8 mouse cellular contexts compared by ENCODE assay signal in the genomic region with DNA sequence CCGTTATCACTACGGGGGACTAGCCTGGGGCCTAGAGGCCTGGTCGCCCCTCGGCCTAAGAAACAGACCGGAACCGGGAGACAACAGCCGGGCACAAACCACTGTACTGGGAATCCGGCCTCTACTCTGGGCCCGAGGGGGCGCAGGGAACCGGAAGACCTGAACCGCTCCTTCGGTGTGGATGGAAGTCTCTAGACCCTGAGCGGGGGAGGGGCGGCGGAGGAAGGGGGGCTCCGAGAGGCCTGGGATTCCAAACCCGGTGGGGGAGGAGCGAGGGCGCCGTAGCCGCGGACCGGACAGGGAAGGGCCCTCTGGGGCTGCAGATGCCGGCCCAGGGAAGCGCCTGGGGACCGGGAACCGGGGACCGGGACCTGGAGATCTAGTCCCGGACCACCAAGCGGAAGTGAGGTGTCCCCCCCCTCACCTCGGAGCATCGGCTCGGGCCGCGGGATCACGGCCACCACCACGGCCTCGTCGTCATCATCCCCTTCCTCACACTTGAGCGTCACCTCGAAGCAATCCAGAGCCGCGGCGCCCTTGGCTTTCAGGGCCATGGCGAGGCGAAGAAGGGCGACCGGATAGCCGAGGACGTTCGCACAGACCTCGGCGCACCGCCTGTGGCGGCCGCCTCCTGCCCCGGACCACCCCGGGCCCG. TPM values are rescaled to one million over a fixed set of nuclear protein-coding genes. Genes with fewer than 3 reads are reported as not detected.
DNase-seq lines count a peak whose midpoint lies in the region; ATAC-seq and TF ChIP-seq lines count a peak whose summit lies in the region.

No protein-coding gene starts in this region.

- H3K9me3 ChIP-seq in G1E (replicated peaks): no peaks in the 10 kb centered on the region
- no peaks in the 10 kb centered on the region for H3K9me3 ChIP-seq in forebrain, embryonic 16.5 days (ENCODE audit: control insufficient read depth, low read length)
- H3K9me3 ChIP-seq in lung, embryonic 16.5 days (ENCODE audit: control insufficient read depth, low read length): no peaks in the 10 kb centered on the region

- peaks cover 37% of the 10 kb centered on the region for H3K4me1 ChIP-seq in G1E (ENCODE audit: insufficient read depth, low read depth, low read length)
- peaks cover 33% of the 10 kb centered on the region for H3K4me1 ChIP-seq in forebrain, embryonic 16.5 days (replicated peaks; ENCODE audit: control insufficient read depth, insufficient read depth, low read length)
- H3K4me1 ChIP-seq in lung, embryonic 16.5 days (replicated peaks; ENCODE audit: control insufficient read depth, insufficient read depth, low read length): peaks cover 18% of the 10 kb centered on the region

- peak overlapping the region; percentile 64 for H3K4me2 ChIP-seq in forebrain, embryonic 16.5 days (ENCODE audit: low read length)
- H3K4me2 ChIP-seq in lung, embryonic 16.5 days (ENCODE audit: low read depth, low read length): peak overlapping the region; percentile 89

- peaks cover 17% of the 10 kb centered on the region for H3K36me3 ChIP-seq in G1E (replicated peaks)
- H3K36me3 ChIP-seq in forebrain, embryonic 16.5 days (ENCODE audit: control insufficient read depth, insufficient read depth): no peaks in the 10 kb centered on the region
- H3K36me3 ChIP-seq in lung, embryonic 16.5 days (ENCODE audit: control insufficient read depth, insufficient read depth, low read length): peaks cover 3% of the 10 kb centered on the region; the same call in 1 of the 2 replicates

- peak; percentile 42 for DNase-seq in G1E (ENCODE audit: low spot score)
- peak; percentile 57 to 61 for DNase-seq in cerebellum, adult 18-20 months
- DNase-seq in heart, postnatal 36 days: peak; percentile 58 to 71
- DNase-seq in layer of hippocampus, adult 8-10 months (ENCODE audit: low spot score in 2 of 2): peak; percentile 18 to 21
- DNase-seq in ovary, adult 18-20 months (ENCODE audit: low spot score): peak; percentile 36
- peak; percentile 83 for DNase-seq in thymus, postnatal 25 days

- WGBS in forebrain, embryonic 16.5 days: under 1% methylated on average over 58 of the region's 60 CpGs
- WGBS in lung, embryonic 16.5 days: 0% methylated on average over 57 of the region's 60 CpGs

- no peaks in the 10 kb centered on the region for H3K27me3 ChIP-seq in G1E (ENCODE audit: insufficient read depth, low read length)
- no peaks in the 10 kb centered on the region for H3K27me3 ChIP-seq in forebrain, embryonic 16.5 days (replicated peaks; ENCODE audit: control insufficient read depth, insufficient read depth, low read length)
- H3K27me3 ChIP-seq in lung, embryonic 16.5 days (ENCODE audit: control insufficient read depth, insufficient read depth, low read depth, low read length): no peaks in the 10 kb centered on the region

- no peak for ATAC-seq in G1E (ENCODE audit: extremely low read depth, insufficient number of reproducible peaks, low FRiP score, poor library complexity, severe bottlenecking)
- peak; percentile 37; the same call in 1 of the 2 replicates for ATAC-seq in forebrain, embryonic 16.5 days
- peak; percentile 59 for ATAC-seq in lung, embryonic 16.5 days (ENCODE audit: low read depth)

- peak overlapping the region; percentile 89 for H3K4me3 ChIP-seq in G1E (ENCODE audit: low read depth, low read length)
- peak overlapping the region; percentile 60 for H3K4me3 ChIP-seq in forebrain, embryonic 16.5 days (replicated peaks; ENCODE audit: low read length)
- peak overlapping the region; percentile 75 for H3K4me3 ChIP-seq in lung, embryonic 16.5 days (ENCODE audit: low read length)

- peak overlapping the region; percentile 96 for H3K27ac ChIP-seq in forebrain, embryonic 16.5 days (ENCODE audit: low read length)
- H3K27ac ChIP-seq in lung, embryonic 16.5 days (ENCODE audit: low read length): peak overlapping the region; percentile 85

- no peak for TF ChIP-seq CTCF in G1E (IDR thresholded peaks at IDR 0.05; ENCODE audit: low read depth, low read length)

- H3K9ac ChIP-seq in forebrain, embryonic 16.5 days (replicated peaks; ENCODE audit: low read depth, low read length): peak overlapping the region; percentile 93
- H3K9ac ChIP-seq in lung, embryonic 16.5 days (ENCODE audit: low read length): peak overlapping the region; percentile 88

- intact Hi-C loops in heart, postnatal 36 days (cut with DNase I): loop anchor here (5.0 kb wide), 1 partner anchor 40 kb away; a partner anchor contains a TSS

RNA-seq across cellular contexts. Expression of a gene that starts 0.4 kb away (rescaled TPM):
- total RNA-seq in G1E (2014; fragmentation: Nextera tagmentation) (13.3 and 18.1 TPM in 2 replicates), G1E (2017) (8.0 and 8.2 TPM in 2 replicates)
- polyA plus RNA-seq in G1E (2012): 31.8 and 34.2 TPM in 2 replicates
- polyA plus RNA-seq in forebrain, embryonic 16.5 days (2015; fragmentation: Nextera tagmentation; extraction: Ambion mirVana): 35.8 and 39.4 TPM in 2 replicates
- 10 to 100 TPM; 13.1 to 13.4 TPM for total RNA-seq in heart, postnatal 36 days (2021)
- total RNA-seq in layer of hippocampus, adult 8-10 months (2022): 10 to 100 TPM; 31.8 to 36.3 (median 33.9) TPM
- polyA plus RNA-seq in lung, embryonic 16.5 days (2015; fragmentation: Nextera tagmentation; extraction: Ambion mirVana): 24.8 and 25.7 TPM in 2 replicates

RNA-seq across cellular contexts. Expression of a gene that starts 35.0 kb away (rescaled TPM):
- 8.4 and 10.7 TPM in 2 replicates for total RNA-seq in G1E (2014; fragmentation: Nextera tagmentation)
- 7.0 and 7.4 TPM in 2 replicates for total RNA-seq in G1E (2017)
- polyA plus RNA-seq in G1E (2012): 23.1 and 29.4 TPM in 2 replicates
- polyA plus RNA-seq in forebrain, embryonic 16.5 days (2015; fragmentation: Nextera tagmentation; extraction: Ambion mirVana): 22.8 and 25.8 TPM in 2 replicates
- total RNA-seq in heart, postnatal 36 days (2021): 10 to 100 TPM; 15.3 to 17.7 TPM
- 10 to 100 TPM; 37.1 to 44.0 (median 40.6) TPM for total RNA-seq in layer of hippocampus, adult 8-10 months (2022)
- polyA plus RNA-seq in lung, embryonic 16.5 days (2015; fragmentation: Nextera tagmentation; extraction: Ambion mirVana): 5.0 TPM in 2 replicates

RNA-seq across cellular contexts. Expression of a gene that starts 40.7 kb away (rescaled TPM):
- 170 and 182 TPM in 2 replicates for total RNA-seq in G1E (2014; fragmentation: Nextera tagmentation)
- 18.4 and 22.0 TPM in 2 replicates for total RNA-seq in G1E (2017)
- 297 and 319 TPM in 2 replicates for polyA plus RNA-seq in G1E (2012)
- polyA plus RNA-seq in forebrain, embryonic 16.5 days (2015; fragmentation: Nextera tagmentation; extraction: Ambion mirVana): 41.2 and 43.8 TPM in 2 replicates
- 10 to 100 TPM; 42.8 to 51.2 TPM for total RNA-seq in heart, postnatal 36 days (2021)
- total RNA-seq in layer of hippocampus, adult 8-10 months (2022): 100 to 1,000 TPM; 101 to 135 (median 120) TPM
- 33.4 and 35.0 TPM in 2 replicates for polyA plus RNA-seq in lung, embryonic 16.5 days (2015; fragmentation: Nextera tagmentation; extraction: Ambion mirVana)

Comparison
In these comparisons a context has a peak if more than half of its experiments do, and no peak if none do; other contexts are left out.
1. DNase-seq: peak in every context shown above with its lines; median percentile 83 in thymus, postnatal 25 days; 64 in heart, postnatal 36 days; 59 in cerebellum, adult 18-20 months; 42 in G1E; 36 in ovary, adult 18-20 months; 20 in layer of hippocampus, adult 8-10 months.